Mouse (Mus musculus) frontal cortex, postnatal 10 days (tissue): Measurements from ENCODE around the gene Mpped2.
A peak's percentile ranks its signal among the peaks of the same experiment; 100 is the strongest.

Experiments used
- DNase-seq, 2 experiments: peaks; one replicate each; pipeline ENCODE4 v3.0.0; 2022; ENCODE audit warnings: low spot score in 2 of 2, mixed read lengths in 1 of 2

Mpped2 gene

DNA sequence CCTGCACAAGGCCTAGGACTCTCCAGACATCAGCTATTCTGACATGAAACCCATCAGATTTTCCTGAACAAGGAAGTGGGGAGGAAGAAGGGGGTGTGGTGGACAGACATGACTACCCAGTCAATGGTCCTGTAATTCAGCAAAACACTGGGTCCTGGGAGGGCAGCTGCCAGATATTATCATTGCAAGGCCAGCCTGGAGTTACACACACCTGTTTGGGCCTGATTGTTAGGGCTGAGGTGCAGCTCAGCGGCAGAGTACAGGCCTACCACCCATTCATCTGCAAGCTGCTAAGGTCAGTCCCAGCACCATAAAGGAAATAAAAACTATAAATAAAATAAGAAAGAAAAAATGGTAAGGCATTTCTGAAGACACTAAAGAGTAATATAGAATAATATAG, 52.3 kb downstream of the Mpped2 start:
- no peak for DNase-seq

DNA sequence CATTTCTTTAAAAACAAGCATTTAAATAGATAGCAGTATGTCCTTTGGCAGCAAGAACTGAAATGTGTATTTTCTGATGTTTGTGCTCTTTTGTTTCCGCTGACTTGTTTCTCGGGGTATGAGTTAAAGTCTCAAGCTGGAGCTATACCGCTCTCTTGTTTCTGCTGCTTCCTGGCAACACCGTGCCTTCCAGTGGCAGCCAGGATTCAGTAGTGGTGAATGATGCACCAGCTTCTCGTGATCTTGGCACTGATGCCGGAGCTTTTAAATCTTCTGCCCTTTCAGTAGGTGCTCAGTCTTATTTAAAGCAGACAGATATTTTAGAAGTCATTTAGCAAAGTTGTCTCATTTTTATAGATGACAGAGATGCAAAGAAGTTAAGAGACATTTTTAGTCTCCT, 53.1 kb downstream of the Mpped2 start:
- no peak for DNase-seq

DNA sequence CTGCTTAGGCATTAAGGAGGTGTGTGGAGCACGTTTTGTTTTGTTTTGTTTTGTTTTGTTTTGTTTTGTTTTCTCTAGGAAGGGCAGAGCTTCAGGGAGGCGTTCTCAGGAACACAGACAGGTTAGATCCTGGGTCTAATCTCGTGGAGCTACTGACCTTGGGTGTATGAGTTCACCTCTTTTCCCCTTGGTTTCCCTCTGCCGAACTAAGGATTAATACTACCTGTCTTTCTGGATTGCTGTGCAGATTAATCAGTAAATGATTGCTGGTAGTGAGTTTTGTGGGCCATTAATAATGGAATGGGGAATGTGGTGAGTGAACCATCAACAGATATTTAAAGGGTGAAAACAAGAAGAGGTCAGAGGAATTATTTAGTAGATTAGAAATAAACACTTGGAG, 53.8 kb downstream of the Mpped2 start:
- DNase-seq, result no peak

- DNase-seq, result peak; percentile 39 to 50
Observed at GRCm38 (mm10) chr2:106747342-106747741, 54.3 kb downstream of the Mpped2 start.

- no peak for DNase-seq
Observed at GRCm38 (mm10) chr2:106750878-106751277, 57.8 kb downstream of the Mpped2 start.

DNA sequence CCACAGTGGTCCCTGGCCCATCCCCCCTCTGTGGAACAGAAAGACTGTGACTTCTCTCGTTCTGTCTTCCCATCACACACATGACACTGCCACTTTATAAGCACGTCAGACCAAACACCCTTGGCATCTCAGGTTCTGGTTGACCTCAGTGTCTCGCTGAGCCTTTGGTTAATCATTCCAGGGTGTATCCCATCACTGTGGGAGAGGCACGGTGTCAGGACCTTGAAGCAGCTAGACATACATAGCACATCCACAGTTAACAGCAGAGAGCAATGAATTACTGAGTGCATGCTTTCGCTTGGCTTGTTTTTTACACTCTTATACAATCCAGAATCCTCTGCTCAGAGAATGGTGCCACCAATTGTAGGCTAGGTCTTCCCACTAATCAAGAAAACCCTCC, 60.6 kb downstream of the Mpped2 start:
- DNase-seq, result no peak

- no peak for DNase-seq
Observed at GRCm38 (mm10) chr2:106754696-106755095, 61.6 kb downstream of the Mpped2 start.

DNA sequence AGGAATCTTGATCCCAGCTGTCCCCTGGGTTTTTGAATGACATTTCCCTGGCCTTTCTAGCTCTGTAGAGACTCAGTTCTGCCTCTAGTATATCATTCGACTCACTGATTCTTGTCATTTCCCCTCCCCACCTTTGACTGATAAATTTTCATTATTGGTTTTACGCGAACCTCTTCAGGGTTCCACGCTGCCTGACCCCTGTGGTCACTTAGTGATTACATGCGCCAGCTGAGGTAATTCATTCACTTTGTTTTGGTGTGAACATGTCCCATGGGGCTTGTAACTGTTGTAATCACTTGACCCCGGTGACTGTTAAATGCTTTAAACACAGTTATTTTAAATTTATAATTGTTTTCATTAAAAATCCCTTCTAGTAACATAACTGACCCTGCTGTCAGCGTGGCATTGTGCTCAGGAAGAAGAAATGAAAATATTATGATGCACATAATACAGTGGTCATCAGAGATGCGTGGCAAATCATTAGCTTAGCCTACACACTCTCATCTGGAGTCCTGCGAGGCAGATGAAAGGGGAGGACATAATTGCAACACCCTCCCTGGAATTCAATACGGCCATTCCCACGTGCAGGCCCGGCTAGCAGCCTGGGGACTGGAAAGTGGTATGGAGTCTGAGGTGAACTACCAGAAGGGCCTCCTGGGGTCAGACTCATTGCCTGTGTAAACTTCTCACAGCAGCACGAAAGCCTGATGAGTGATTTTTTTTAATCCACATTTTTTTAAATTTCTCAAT, 63.5 kb downstream of the Mpped2 start:
- no peak for DNase-seq

DNA sequence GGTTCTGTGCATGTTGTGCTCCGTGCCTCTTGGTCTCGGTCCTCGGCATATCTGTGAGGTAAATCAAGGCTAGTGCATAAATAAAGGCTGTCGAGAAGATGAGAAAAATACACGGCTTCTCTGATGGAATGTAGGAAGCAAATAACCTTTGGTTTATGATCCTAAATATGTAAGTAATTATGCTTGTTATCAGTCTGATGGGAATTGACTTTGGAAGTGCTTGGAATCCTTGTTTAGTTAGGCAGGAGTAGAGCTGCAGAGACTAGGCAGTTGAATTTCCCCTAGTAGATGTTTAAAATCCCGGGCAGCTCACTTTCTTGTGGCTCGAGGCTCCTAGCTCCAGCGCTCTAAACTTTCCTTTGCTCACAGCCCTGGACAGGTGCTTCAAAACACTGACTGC, 69.9 kb downstream of the Mpped2 start:
- no peak for DNase-seq

GRCm38 (mm10) chr2:106769236-106769635, 76.2 kb downstream of the Mpped2 start:
- no peak for DNase-seq

GRCm38 (mm10) chr2:106772643-106773042, 79.6 kb downstream of the Mpped2 start:
- DNase-seq, result no peak

DNA sequence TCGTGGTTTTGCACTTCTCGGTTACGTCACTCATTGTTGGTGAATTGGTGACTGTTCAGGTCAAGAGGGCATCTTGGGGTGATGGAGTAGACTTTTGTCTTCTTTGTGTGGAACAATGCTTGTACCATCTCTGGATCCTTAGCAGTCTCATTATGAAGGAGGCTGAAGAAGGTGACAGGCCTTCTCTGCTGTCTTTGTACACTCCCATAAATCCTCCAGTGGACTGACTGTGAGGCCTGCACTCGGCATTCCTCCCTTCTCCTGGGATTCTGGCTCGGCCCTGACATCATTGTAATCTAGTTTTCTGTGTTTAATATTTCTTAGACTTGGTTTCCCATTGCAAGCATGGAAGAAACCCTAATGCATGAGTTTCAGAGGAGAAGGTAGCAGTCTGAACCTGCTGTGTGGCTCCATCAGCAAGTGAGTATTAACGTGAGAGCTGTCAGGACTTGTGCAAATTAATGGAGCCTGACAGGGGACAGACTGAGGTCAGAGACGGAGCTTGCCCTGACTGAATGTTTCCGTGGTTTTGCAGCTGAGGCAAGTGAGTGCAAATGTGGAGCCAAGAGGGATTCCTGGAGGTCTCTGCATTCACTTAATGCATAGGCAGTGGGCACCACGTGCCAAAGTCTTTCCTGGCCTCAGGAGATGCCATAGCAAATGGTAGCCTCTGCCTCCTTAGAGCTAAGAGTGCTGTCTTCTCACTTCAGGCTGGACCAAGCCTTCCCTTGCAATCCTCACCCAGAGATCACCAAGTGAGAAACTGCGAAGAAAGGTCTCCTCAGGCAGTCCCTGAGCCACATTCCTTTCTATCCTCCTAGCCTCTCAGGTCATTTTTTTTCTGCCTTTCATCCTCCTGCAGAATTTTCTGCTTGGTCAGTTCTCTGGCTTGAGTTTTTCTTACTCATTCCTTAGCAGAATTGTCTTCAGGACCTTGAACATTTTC, 81.5 kb downstream of the Mpped2 start:
- DNase-seq, result no peak

DNA sequence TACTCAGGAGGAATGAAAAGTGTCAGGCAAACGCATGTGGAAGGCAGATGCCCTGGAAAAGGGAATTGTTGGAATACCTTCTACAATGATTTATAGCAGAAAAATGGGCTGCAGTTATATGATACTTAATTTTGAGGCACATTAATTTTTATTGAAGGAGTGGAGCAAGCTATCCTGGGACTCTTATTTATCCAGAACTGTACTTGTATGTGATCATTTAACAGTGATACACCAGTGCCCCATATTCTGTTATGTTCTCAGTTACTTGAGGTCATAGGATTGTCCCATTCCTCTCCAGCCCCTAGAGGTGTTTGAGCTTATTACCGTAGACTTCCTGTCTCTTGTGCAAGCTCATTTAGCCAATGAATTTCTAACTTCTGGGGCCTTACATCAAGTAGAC, 82.9 kb downstream of the Mpped2 start:
- no peak for DNase-seq

DNA sequence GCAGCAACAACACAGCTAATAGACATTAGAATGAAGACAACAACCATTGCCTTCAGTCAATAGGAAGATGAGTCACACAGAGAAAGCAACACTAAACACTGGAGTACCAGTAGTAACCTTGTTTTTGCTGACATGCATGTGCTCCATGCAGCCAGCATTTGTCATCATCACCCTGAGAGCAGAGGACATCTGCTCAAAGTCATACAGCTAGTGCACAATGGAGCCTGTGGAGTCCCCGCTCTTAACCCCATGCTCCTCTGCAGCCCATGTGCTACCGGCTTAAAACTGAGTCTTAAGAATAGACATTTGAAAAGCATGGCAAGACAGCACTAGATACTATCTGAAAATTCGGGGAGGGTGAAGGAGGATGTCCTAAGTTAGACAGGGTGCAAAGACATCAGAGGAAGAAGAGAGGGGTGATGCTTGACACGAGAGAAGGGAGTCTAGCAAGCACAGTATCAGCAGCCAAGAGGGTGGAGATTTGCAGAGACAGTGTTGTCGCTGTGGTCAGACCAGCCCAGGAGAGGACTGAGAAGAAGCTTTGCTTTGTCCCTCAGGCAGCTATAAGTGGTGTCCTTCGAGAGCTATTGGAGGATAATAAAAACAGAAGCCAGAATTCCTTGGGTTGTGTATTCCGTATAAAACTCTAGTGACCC, 85.9 kb downstream of the Mpped2 start:
- no peak for DNase-seq

DNA sequence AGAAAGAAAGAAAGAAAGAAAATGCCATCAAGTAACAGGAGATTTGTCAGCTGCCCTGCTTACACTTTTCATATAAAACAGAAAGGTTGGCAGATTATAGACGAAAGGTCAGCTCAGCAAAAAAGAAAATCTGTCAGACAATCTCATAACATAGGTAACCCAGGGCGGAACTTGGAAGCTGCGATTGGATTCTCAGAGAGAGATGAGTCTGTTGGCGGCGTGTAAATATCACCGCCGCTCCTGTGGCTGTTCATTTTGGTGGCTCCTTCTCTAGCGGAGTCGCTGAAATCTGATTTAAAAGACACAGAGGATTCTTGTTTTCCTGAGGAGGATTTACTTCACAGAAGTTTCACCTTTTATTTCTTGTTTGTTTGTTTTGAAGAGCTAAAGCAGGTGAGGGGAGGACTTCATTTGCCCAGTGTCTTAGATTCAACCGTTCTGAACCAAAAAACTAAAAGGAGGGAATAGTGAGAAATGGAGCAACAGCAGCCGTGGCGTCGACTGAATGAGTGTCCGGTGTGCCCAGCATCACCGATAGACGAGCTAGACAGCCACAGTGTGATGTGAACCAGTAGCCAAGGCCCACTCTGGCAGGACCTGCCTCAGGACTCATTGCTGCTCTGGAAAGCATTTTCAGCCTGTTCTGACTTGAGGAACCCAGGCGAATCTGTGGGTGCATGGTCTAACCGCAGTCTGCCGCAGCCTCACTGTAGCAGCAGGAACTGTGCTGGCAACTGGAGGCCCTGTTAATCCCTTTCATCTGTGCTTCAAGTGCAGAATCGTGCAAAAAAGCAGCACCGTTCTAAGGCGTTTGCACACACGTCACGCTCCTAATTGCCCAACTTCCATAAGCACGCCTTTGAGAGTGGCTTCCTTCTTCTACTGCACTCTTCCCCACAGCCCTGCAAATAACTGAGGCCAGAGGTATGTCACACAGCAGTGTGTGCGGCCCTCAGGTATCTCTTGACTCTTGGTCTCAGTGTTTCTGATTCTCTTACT, 88.4 kb downstream of the Mpped2 start:
- DNase-seq, result peak in 1 of 2 experiments; percentile 22

GRCm38 (mm10) chr2:106783311-106783710, 90.2 kb downstream of the Mpped2 start:
- DNase-seq, result no peak

DNA sequence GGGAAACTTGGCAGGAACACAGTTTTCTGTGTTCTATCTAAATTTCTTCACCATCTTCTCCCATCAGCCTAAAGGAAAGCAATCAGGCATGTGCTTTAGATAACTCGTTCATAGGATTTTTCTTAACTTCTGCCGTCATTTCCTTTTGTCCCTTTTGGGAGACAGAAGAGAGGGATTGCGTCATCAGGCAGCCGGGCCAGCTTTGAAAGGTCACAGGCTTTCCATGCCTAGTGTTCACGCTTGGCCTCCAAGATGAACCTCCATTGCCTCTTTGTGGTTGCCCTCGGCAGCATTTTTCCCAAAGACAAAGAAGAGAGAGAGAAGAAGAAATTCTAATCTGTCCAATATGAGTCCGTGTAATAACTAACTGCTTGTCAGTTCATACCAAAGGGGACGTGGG, 95.0 kb downstream of the Mpped2 start:
- no peak for DNase-seq

DNA sequence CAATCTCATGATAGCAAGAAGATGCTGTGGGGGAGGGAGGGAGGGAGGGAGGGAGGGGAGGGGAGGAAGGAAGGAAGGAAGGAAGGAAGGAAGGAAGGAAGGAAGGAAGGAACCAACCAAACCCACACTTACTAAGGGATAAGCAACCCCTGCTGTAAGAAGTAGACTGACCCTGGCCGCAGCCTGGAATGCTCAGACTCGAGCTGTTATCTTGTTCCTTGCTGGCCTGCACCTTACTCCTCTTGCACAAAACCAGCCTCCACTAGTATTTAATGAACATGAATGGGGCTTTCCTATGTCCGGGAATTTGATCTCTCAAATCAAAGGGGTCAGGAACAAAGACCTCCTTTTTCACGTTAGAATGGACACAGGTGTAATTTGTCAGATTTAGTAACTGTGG, 95.5 kb downstream of the Mpped2 start:
- no peak for DNase-seq

GRCm38 (mm10) chr2:106789694-106790328, 96.7 kb downstream of the Mpped2 start:
- DNase-seq, result no peak

GRCm38 (mm10) chr2:106790329-106790701, 97.2 kb downstream of the Mpped2 start:
- DNase-seq, result no peak

DNA sequence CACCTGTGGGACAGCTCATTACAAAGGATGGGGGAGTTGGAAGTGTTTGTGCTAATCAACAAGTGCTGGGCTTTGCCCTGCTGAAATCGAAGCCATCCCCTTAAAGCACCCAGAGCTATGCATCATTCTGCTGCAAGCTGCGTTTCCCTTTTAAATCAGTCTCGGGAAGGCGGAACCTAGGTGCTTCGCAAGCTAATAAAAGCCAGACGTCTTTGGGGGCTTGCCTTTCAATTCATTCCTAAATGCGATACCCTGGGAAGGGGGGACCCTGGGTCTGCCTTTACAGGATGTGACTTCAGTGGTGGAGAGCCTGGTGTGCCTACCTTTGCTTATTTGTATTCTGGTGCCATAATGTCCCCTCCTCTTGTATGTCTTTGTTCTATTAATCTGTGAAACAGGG, 103.2 kb downstream of the Mpped2 start:
- DNase-seq, result no peak
